Mouse (Mus musculus) megakaryocyte, embryonic 14.5 days (primary cell): ENCODE results near the gene Bcl11b. TPM values are rescaled to one million over a fixed set of nuclear protein-coding genes. Genes with fewer than 3 reads are reported as not detected.

ENCODE experiments used
- H3K27me3 ChIP-seq: replicated peaks from 2 replicates; pipeline ENCODE3; 2012; ENCODE audit warnings: inconsistent platforms
- H3K36me3 ChIP-seq: replicated peaks from 2 replicates; pipeline ENCODE3; 2012; ENCODE audit warnings: low read length, inconsistent platforms, mixed read lengths
- H3K4me1 ChIP-seq: 2 replicates; pipeline ENCODE4 v1.6.1; 2012; ENCODE audit warnings: inconsistent platforms
- H3K4me3 ChIP-seq: replicated peaks from 2 replicates; pipeline ENCODE3; 2012; ENCODE audit warnings: moderate library complexity, mild to moderate bottlenecking, inconsistent platforms
- H3K9me3 ChIP-seq: 2 replicates; pipeline ENCODE4 v1.6.1; 2012; ENCODE audit warnings: inconsistent platforms
- FLI1 ChIP-seq: IDR thresholded peaks from 2 replicates; pipeline ENCODE4 v1.6.1; 2012; ENCODE audit warnings: low read length, inconsistent platforms, mixed read lengths
- GATA1 ChIP-seq: IDR thresholded peaks from 3 replicates; pipeline ENCODE4 v1.6.1; 2012; ENCODE audit warnings: mixed read lengths, low read length, inconsistent platforms, borderline replicate concordance
- polyA plus RNA-seq: library from polyadenylated mRNA; stranded (reverse); fragments of >175 nt; gene quantifications from 2 replicates; pipeline ENCODE4 v1.2.3, GENCODE M21; 2012; ENCODE audit warnings: low replicate concordance; ENCODE audit not compliant: insufficient read depth

Bcl11b gene
- polyA plus RNA-seq, 1 experiment = 0.07 TPM

- TF ChIP-seq FLI1 (no peak), GATA1 (no peak)
- Histone ChIP-seq H3K36me3 (no peaks in the 10 kb centered on the region), H3K4me1 (no peaks in the 10 kb centered on the region), H3K27me3 (no peaks in the 10 kb centered on the region), H3K9me3 (peaks cover 31% of the 10 kb centered on the region), H3K4me3 (no peak overlapping the region)
Measured at GRCm38 (mm10) chr12:107888646-107889045, 114.8 kb downstream of the Bcl11b start.

- no peak for TF ChIP-seq FLI1
- TF ChIP-seq GATA1 = no peak
- Histone ChIP-seq H3K9me3 (peaks cover 27% of the 10 kb centered on the region), H3K36me3 (no peaks in the 10 kb centered on the region), H3K4me1 (no peaks in the 10 kb centered on the region), H3K4me3 (no peak overlapping the region), H3K27me3 (no peaks in the 10 kb centered on the region)
Measured at GRCm38 (mm10) chr12:107888049-107888448, 115.4 kb downstream of the Bcl11b start.

GRCm38 (mm10) chr12:107887621-107888020, 115.8 kb downstream of the Bcl11b start:
- TF ChIP-seq FLI1 = no peak
- TF ChIP-seq GATA1 = no peak
- no peaks in the 10 kb centered on the region for H3K4me1 ChIP-seq
- peaks cover 22% of the 10 kb centered on the region for H3K9me3 ChIP-seq
- no peak overlapping the region for H3K4me3 ChIP-seq
- H3K36me3 ChIP-seq = no peaks in the 10 kb centered on the region
- no peaks in the 10 kb centered on the region for H3K27me3 ChIP-seq

- H3K4me1 ChIP-seq = no peaks in the 10 kb centered on the region
- no peaks in the 10 kb centered on the region for H3K36me3 ChIP-seq
- H3K9me3 ChIP-seq = peaks cover 11% of the 10 kb centered on the region; the same call in 1 of the 2 replicates
- no peak for TF ChIP-seq FLI1
- TF ChIP-seq GATA1 = no peak
- H3K27me3 ChIP-seq = no peaks in the 10 kb centered on the region
- no peak overlapping the region for H3K4me3 ChIP-seq
Measured at GRCm38 (mm10) chr12:107884330-107885065, 118.9 kb downstream of the Bcl11b start.

GRCm38 (mm10) chr12:107881726-107882125, 121.7 kb downstream of the Bcl11b start:
- Histone ChIP-seq H3K27me3 (no peaks in the 10 kb centered on the region), H3K9me3 (peaks cover 30% of the 10 kb centered on the region), H3K36me3 (no peaks in the 10 kb centered on the region), H3K4me3 (no peak overlapping the region), H3K4me1 (no peaks in the 10 kb centered on the region)
- no peak for TF ChIP-seq GATA1
- TF ChIP-seq FLI1 = no peak

- Histone ChIP-seq H3K4me3 (no peak overlapping the region), H3K4me1 (no peaks in the 10 kb centered on the region), H3K9me3 (peaks cover 36% of the 10 kb centered on the region), H3K27me3 (no peaks in the 10 kb centered on the region), H3K36me3 (no peaks in the 10 kb centered on the region)
- TF ChIP-seq FLI1 (no peak), GATA1 (no peak)
Measured at GRCm38 (mm10) chr12:107880748-107881147, 122.7 kb downstream of the Bcl11b start.

GRCm38 (mm10) chr12:107879114-107879777, 124.2 kb downstream of the Bcl11b start:
- TF ChIP-seq GATA1 (no peak), FLI1 (no peak)
- no peaks in the 10 kb centered on the region for H3K36me3 ChIP-seq
- peaks cover 50% of the 10 kb centered on the region for H3K9me3 ChIP-seq
- H3K27me3 ChIP-seq = no peaks in the 10 kb centered on the region
- no peaks in the 10 kb centered on the region for H3K4me1 ChIP-seq
- H3K4me3 ChIP-seq = no peak overlapping the region

GRCm38 (mm10) chr12:107876237-107876636, 127.2 kb downstream of the Bcl11b start:
- Histone ChIP-seq H3K27me3 (no peaks in the 10 kb centered on the region), H3K36me3 (no peaks in the 10 kb centered on the region), H3K4me3 (no peak overlapping the region), H3K9me3 (peaks cover 71% of the 10 kb centered on the region), H3K4me1 (no peaks in the 10 kb centered on the region)
- TF ChIP-seq FLI1 = no peak

- H3K4me3 ChIP-seq = no peak overlapping the region
- no peaks in the 10 kb centered on the region for H3K4me1 ChIP-seq
- H3K9me3 ChIP-seq = peaks cover 66% of the 10 kb centered on the region
- TF ChIP-seq FLI1 = no peak
- no peak for TF ChIP-seq GATA1
- no peaks in the 10 kb centered on the region for H3K36me3 ChIP-seq
- no peaks in the 10 kb centered on the region for H3K27me3 ChIP-seq
Measured at GRCm38 (mm10) chr12:107874467-107875142, 128.8 kb downstream of the Bcl11b start.
